Mouse (Mus musculus) E14TG2a.4 (cell line): ENCODE data around the gene Ybey.

ENCODE experiments used
- CTCF ChIP-seq: conservative IDR thresholded peaks from 2 replicates; pipeline ENCODE4 v1.5.1; 2014; ENCODE audit warnings: low read length
- NANOG ChIP-seq: IDR thresholded peaks from 2 replicates; pipeline ENCODE4 v1.6.1; 2014; ENCODE audit warnings: borderline replicate concordance, low read length, mixed read lengths

DNA sequence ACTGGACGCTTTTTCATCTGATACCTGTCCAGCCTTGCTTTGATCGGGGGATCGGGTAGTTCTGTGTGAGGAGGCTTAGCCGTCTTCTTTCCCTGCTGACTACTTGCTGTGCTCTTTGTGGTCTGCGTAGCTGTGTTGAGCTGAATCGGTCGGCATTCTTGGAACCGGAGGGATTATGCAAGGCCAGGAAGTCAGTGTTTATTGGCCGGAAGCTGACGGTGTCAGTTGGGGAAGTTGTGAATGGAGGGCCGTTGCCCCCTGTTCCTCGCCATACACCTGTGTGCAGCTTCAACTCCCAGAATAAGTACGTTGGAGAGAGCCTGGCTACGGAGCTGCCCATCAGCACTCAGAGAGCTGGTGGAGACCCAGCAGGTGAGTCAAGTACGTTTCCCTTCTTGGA lies 20.3 kb upstream of the Ybey start:
- TF ChIP-seq CTCF (no peak), NANOG (no peak)
